11 mouse cellular contexts compared by ENCODE assay signal in the genomic region with DNA sequence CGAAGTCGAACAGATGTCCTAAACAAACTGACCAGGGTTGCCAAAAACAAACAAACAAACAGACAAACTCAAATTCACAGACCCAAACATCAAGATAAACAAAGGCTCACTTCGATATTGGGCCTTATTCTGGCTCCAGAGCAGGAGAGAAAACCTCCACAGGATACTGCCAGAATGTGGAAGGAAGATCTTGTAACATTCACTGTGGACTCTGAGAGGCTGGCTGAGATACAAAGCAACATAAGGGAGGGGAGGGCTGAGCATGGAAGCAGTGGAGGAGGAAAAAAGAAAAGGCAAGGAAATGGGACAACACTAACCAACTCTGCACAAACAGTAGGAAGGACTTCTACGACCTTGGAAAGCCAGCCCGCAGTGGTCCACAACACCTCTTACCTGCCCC. TPM values are rescaled to one million over a fixed set of nuclear protein-coding genes. Genes with fewer than 3 reads are reported as not detected.
A peak's percentile ranks its signal among the peaks of the same experiment; 100 is the strongest.
DNase-seq lines count a peak whose midpoint lies in the region; ATAC-seq lines count a peak whose summit lies in the region.
"Had no signal": no experiment of that assay in that cellular context is flagged by ENCODE, and none has a peak within 500 bp of the region (broad histone marks: within the 10 kb centered on the region; RNA-seq: fewer than 3 reads in every experiment).

No protein-coding gene starts in this region.

- WGBS in forebrain, embryonic 11.5 days: 91% methylated on average over 5 of the region's 5 CpGs
- 90% methylated on average over 5 of the region's 5 CpGs for WGBS in midbrain, embryonic 11.5 days

- H3K9ac ChIP-seq in forebrain, embryonic 11.5 days (ENCODE audit: low read length): no peak overlapping the region
- H3K9ac ChIP-seq in midbrain, embryonic 11.5 days (ENCODE audit: low read length): no peak overlapping the region

- no peaks in the 10 kb centered on the region for H3K4me1 ChIP-seq in forebrain, embryonic 11.5 days (replicated peaks; ENCODE audit: control insufficient read depth, insufficient read depth, low read length)
- H3K4me1 ChIP-seq in midbrain, embryonic 11.5 days (ENCODE audit: control insufficient read depth, insufficient read depth, low read length): peaks cover 3% of the 10 kb centered on the region; the same call in 1 of the 2 replicates

- peak; percentile 42 to 47 for DNase-seq in layer of hippocampus, adult 18-20 months (ENCODE audit: low spot score in 2 of 2)
- no peak for DNase-seq in layer of hippocampus, postnatal 25 days (ENCODE audit: extremely low spot score in 1 of 2, low spot score in 1 of 2)
- peak; percentile 40 for DNase-seq in cerebellum, adult 9-11 months
- no peak for DNase-seq in forebrain, embryonic 11.5 days (ENCODE audit: low spot score)
- DNase-seq in midbrain, embryonic 11.5 days (ENCODE audit: low spot score, missing footprints): peak; percentile 79
- no peak for DNase-seq in thymus, postnatal 10 days (ENCODE audit: low spot score in 2 of 2)
- no peak for DNase-seq in gastrocnemius, postnatal 10 days
- no peak for DNase-seq in adrenal gland, adult (ENCODE audit: inconsistent age in 2 of 2, low spot score in 1 of 2)
- DNase-seq: embryo, embryonic 11 days; kidney, adult 11 months had no signal

- H3K4me2 ChIP-seq in forebrain, embryonic 11.5 days (ENCODE audit: low read depth, low read length, severe bottlenecking): peak overlapping the region; percentile 95; the same call in 1 of the 2 replicates
- no peak overlapping the region for H3K4me2 ChIP-seq in midbrain, embryonic 11.5 days

- no peaks in the 10 kb centered on the region for H3K27me3 ChIP-seq in forebrain, embryonic 11.5 days (ENCODE audit: control insufficient read depth, insufficient read depth, low read length)
- no peaks in the 10 kb centered on the region for H3K27me3 ChIP-seq in midbrain, embryonic 11.5 days (ENCODE audit: control insufficient read depth, insufficient read depth, low read length)

- no peak for ATAC-seq in forebrain, embryonic 11.5 days (replicated peaks; ENCODE audit: low FRiP score)
- no peak for ATAC-seq in midbrain, embryonic 11.5 days (ENCODE audit: low FRiP score)

- H3K9me3 ChIP-seq in forebrain, embryonic 11.5 days (ENCODE audit: control insufficient read depth, low read length): no peaks in the 10 kb centered on the region
- no peaks in the 10 kb centered on the region for H3K9me3 ChIP-seq in midbrain, embryonic 11.5 days (ENCODE audit: control insufficient read depth, low read length)

- no peak overlapping the region for H3K27ac ChIP-seq in forebrain, embryonic 11.5 days (ENCODE audit: low read depth, low read length)
- no peak overlapping the region for H3K27ac ChIP-seq in midbrain, embryonic 11.5 days (ENCODE audit: low read depth, low read length)

- no peak overlapping the region for H3K4me3 ChIP-seq in forebrain, embryonic 11.5 days (ENCODE audit: low read depth, low read length)
- no peak overlapping the region for H3K4me3 ChIP-seq in midbrain, embryonic 11.5 days (ENCODE audit: low read depth, low read length)

- H3K36me3 ChIP-seq in forebrain, embryonic 11.5 days (ENCODE audit: control insufficient read depth, insufficient read depth, low read length): peaks cover 5% of the 10 kb centered on the region; the same call in 1 of the 2 replicates
- peaks cover 11% of the 10 kb centered on the region for H3K36me3 ChIP-seq in midbrain, embryonic 11.5 days (ENCODE audit: control insufficient read depth, insufficient read depth, low read length)

RNA-seq across cellular contexts. Expression of gene Zscan18, which starts 24.3 kb away (rescaled TPM):
- total RNA-seq in layer of hippocampus, adult 18-20 months (2021): 10 to 100 TPM; 24.2 to 26.5 TPM
- total RNA-seq in layer of hippocampus, postnatal 25 days (2021): 10 to 100 TPM; 17.9 to 18.9 TPM
- polyA plus RNA-seq in forebrain, embryonic 11.5 days (2014; fragmentation: Nextera tagmentation; extraction: Ambion mirVana): 12.3 and 13.3 TPM in 2 replicates
- 11.7 and 12.8 TPM in 2 replicates for polyA plus RNA-seq in midbrain, embryonic 11.5 days (2014; fragmentation: Nextera tagmentation; extraction: Ambion mirVana)
- 1 to 10 TPM; 3.6 to 4.9 TPM for total RNA-seq in gastrocnemius, postnatal 10 days (2021)

RNA-seq across cellular contexts. Expression of gene Zfp329, which starts 39.5 kb away (rescaled TPM):
- total RNA-seq in layer of hippocampus, adult 18-20 months (2021): 10 to 100 TPM; 20.7 to 23.0 TPM
- 10 to 100 TPM; 22.0 to 26.4 TPM for total RNA-seq in layer of hippocampus, postnatal 25 days (2021)
- polyA plus RNA-seq in forebrain, embryonic 11.5 days (2014; fragmentation: Nextera tagmentation; extraction: Ambion mirVana): 27.5 and 28.9 TPM in 2 replicates
- polyA plus RNA-seq in midbrain, embryonic 11.5 days (2014; fragmentation: Nextera tagmentation; extraction: Ambion mirVana): 19.5 and 19.8 TPM in 2 replicates
- 1 to 10 TPM; 5.8 to 8.9 TPM for total RNA-seq in gastrocnemius, postnatal 10 days (2021)

RNA-seq across cellular contexts. Expression of gene Vmn2r56, which starts 44.3 kb away (rescaled TPM):
- total RNA-seq in layer of hippocampus, adult 18-20 months (2021): under 1 TPM in 1 of 2 experiments, not detected in 1; 0.05 TPM
- total RNA-seq in layer of hippocampus, postnatal 25 days (2021): not detected
- polyA plus RNA-seq in forebrain, embryonic 11.5 days (2014; fragmentation: Nextera tagmentation; extraction: Ambion mirVana): not detected in 2 replicates
- polyA plus RNA-seq in midbrain, embryonic 11.5 days (2014; fragmentation: Nextera tagmentation; extraction: Ambion mirVana): not detected in 2 replicates
- not detected for total RNA-seq in gastrocnemius, postnatal 10 days (2021)
- total RNA-seq: gastrocnemius, postnatal 4 days had no signal

RNA-seq across cellular contexts. Expression of gene Zfp110, which starts 55.4 kb away (rescaled TPM):
- 10 to 100 TPM; 14.8 to 17.1 TPM for total RNA-seq in layer of hippocampus, adult 18-20 months (2021)
- total RNA-seq in layer of hippocampus, postnatal 25 days (2021): 10 to 100 TPM; 13.0 to 13.4 TPM
- polyA plus RNA-seq in forebrain, embryonic 11.5 days (2014; fragmentation: Nextera tagmentation; extraction: Ambion mirVana): 32.3 and 32.9 TPM in 2 replicates
- 28.9 and 32.3 TPM in 2 replicates for polyA plus RNA-seq in midbrain, embryonic 11.5 days (2014; fragmentation: Nextera tagmentation; extraction: Ambion mirVana)
- total RNA-seq in gastrocnemius, postnatal 10 days (2021): 10 to 100 TPM in 1 of 2 experiments, 1 to 10 TPM in 1; 9.8 to 13.4 TPM

Comparison
In these comparisons a context has a peak if more than half of its experiments do, and no peak if none do; other contexts are left out.
1. DNase-seq: peak in layer of hippocampus, adult 18-20 months (2 of 2), cerebellum, adult 9-11 months (single experiment) and midbrain, embryonic 11.5 days (single experiment); none in layer of hippocampus, postnatal 25 days (0 of 2), forebrain, embryonic 11.5 days (single experiment), thymus, postnatal 10 days (0 of 2), gastrocnemius, postnatal 10 days (single experiment) and adrenal gland, adult (0 of 2).